Mouse (Mus musculus) telencephalon, adult 2 months (tissue): Measurements from ENCODE around the gene Cd7.

Experiments used
- DNase-seq: peaks from one replicate; pipeline ENCODE4 v3.0.0-alpha.2; 2011; ENCODE audit warnings: low read depth, low spot score

The Cd7 gene

GRCm38 (mm10) chr11:120990951-120991526 lies 48.2 kb downstream of the Cd7 start, which contains the start of gene Csnk1d:
Gene Csnk1d, minus strand, starts transcription at chr11:120991330.
- DNase-seq: peak; percentile 90

GRCm38 (mm10) chr11:120990126-120990781 lies 49.0 kb downstream of the Cd7 start:
- DNase-seq: no peak

- DNase-seq: no peak
Measured at GRCm38 (mm10) chr11:120989523-120989922, 49.7 kb downstream of the Cd7 start.

- no peak for DNase-seq
Measured at GRCm38 (mm10) chr11:120988410-120988809, 50.8 kb downstream of the Cd7 start.

GRCm38 (mm10) chr11:120987608-120988007 lies 51.6 kb downstream of the Cd7 start:
- DNase-seq: no peak
